Mouse (Mus musculus): ENCODE measurements around the gene Otogl.
"Not testable (repeated sequence)": the region's sequence is repeated elsewhere in the genome, so short reads cannot be mapped to it uniquely, and the experiment has no call there.

Otogl gene

GRCm38 (mm10) chr10:107805203-107805602, 106.7 kb downstream of the Otogl start:
- DNase-seq (ENCODE audit: low spot score in 2 of 2) = no peak

GRCm38 (mm10) chr10:107804285-107804684, 107.6 kb downstream of the Otogl start:
- not testable (repeated sequence) for DNase-seq (ENCODE audit: low spot score in 2 of 2)

GRCm38 (mm10) chr10:107799671-107800353, 112.1 kb downstream of the Otogl start:
- peak in 1 of 2 experiments; percentile 21 for DNase-seq (ENCODE audit: low spot score in 2 of 2)

- no peak for DNase-seq (ENCODE audit: low spot score in 2 of 2)
Measured at GRCm38 (mm10) chr10:107794812-107795756, 116.8 kb downstream of the Otogl start.

- no peak for DNase-seq (ENCODE audit: low spot score in 2 of 2)
Measured at GRCm38 (mm10) chr10:107792491-107792890, 119.4 kb downstream of the Otogl start.

GRCm38 (mm10) chr10:107779548-107779947, 132.4 kb downstream of the Otogl start:
- DNase-seq (ENCODE audit: low spot score in 2 of 2) = no peak

- no peak for DNase-seq (ENCODE audit: low spot score in 2 of 2)
Measured at GRCm38 (mm10) chr10:107759624-107760023, 152.3 kb downstream of the Otogl start.

GRCm38 (mm10) chr10:107753471-107753870, 158.5 kb downstream of the Otogl start:
- DNase-seq (ENCODE audit: low spot score in 2 of 2) = no peak

GRCm38 (mm10) chr10:107752351-107753143, 159.4 kb downstream of the Otogl start:
- no peak for DNase-seq (ENCODE audit: low spot score in 2 of 2)

- DNase-seq (ENCODE audit: low spot score in 2 of 2) = no peak
Measured at GRCm38 (mm10) chr10:107751944-107752343, 160.0 kb downstream of the Otogl start.

GRCm38 (mm10) chr10:107747566-107747965, 164.4 kb downstream of the Otogl start:
- DNase-seq (ENCODE audit: low spot score in 2 of 2) = no peak

GRCm38 (mm10) chr10:107746717-107747116, 165.2 kb downstream of the Otogl start:
- no peak for DNase-seq (ENCODE audit: low spot score in 2 of 2)

- DNase-seq (ENCODE audit: low spot score in 2 of 2) = no peak
Measured at GRCm38 (mm10) chr10:107739815-107740214, 172.1 kb downstream of the Otogl start.

- no peak for DNase-seq (ENCODE audit: low spot score in 2 of 2)
Measured at GRCm38 (mm10) chr10:107737743-107738142, 174.2 kb downstream of the Otogl start.

GRCm38 (mm10) chr10:107735448-107735847, 176.5 kb downstream of the Otogl start:
- DNase-seq (ENCODE audit: low spot score in 2 of 2) = no peak

- no peak for DNase-seq (ENCODE audit: low spot score in 2 of 2)
Measured at GRCm38 (mm10) chr10:107734327-107734726, 177.6 kb downstream of the Otogl start.

- no peak for DNase-seq (ENCODE audit: low spot score in 2 of 2)
Measured at GRCm38 (mm10) chr10:107725631-107726030, 186.3 kb downstream of the Otogl start.

GRCm38 (mm10) chr10:107719806-107720205, 192.1 kb downstream of the Otogl start, which contains the start of gene Ptprq:
Ptprq (minus strand) TSS chr10:107720051.
- no peak for DNase-seq (ENCODE audit: low spot score in 2 of 2)

All from thymus, postnatal 10 days (tissue).